Mouse (Mus musculus): ENCODE data around the gene 1110002E22Rik. TPM values are rescaled to one million over a fixed set of nuclear protein-coding genes. Genes with fewer than 3 reads are reported as not detected.

1110002E22Rik gene
- polyA plus RNA-seq, 1 experiment from 2014 or later = 1.9 TPM

- Histone ChIP-seq H3K36me3 (no peaks in the 10 kb centered on the region), H3K9ac (no peak overlapping the region), H3K9me3 (replicated peaks) (no peaks in the 10 kb centered on the region), H3K4me1 (peaks cover 3% of the 10 kb centered on the region; the same call in 1 of the 2 replicates), H3K27ac (replicated peaks) (no peak overlapping the region), H3K4me2 (replicated peaks) (no peak overlapping the region), H3K4me3 (replicated peaks) (no peak overlapping the region), H3K27me3 (no peaks in the 10 kb centered on the region)
- WGBS = 67% methylated on average over 7 of the region's 7 CpGs
- ATAC-seq (ENCODE audit: insufficient number of reproducible peaks, low FRiP score, low TSS enrichment, low read depth) = no peak; the same call in 1 of the 2 replicates
These were observed 21.5 kb upstream of the 1110002E22Rik start for GRCm38 (mm10) chr3:138043316-138043715.

- ATAC-seq (ENCODE audit: insufficient number of reproducible peaks, low FRiP score, low TSS enrichment, low read depth) = no peak
These were observed 15.3 kb upstream of the 1110002E22Rik start for GRCm38 (mm10) chr3:138049555-138049954.

GRCm38 (mm10) chr3:138050772-138051171, 14.1 kb upstream of the 1110002E22Rik start:
- Histone ChIP-seq H3K4me1 (peaks cover 12% of the 10 kb centered on the region), H3K9ac (no peak overlapping the region), H3K4me3 (replicated peaks) (no peak overlapping the region), H3K27ac (replicated peaks) (no peak overlapping the region), H3K9me3 (replicated peaks) (no peaks in the 10 kb centered on the region), H3K36me3 (no peaks in the 10 kb centered on the region), H3K4me2 (replicated peaks) (no peak overlapping the region), H3K27me3 (no peaks in the 10 kb centered on the region)
- no peak for ATAC-seq (ENCODE audit: insufficient number of reproducible peaks, low FRiP score, low TSS enrichment, low read depth)
- 80% methylated on average over 11 of the region's 11 CpGs for WGBS

More at GRCm38 (mm10) chr3:138049555-138049954, 15.3 kb upstream of the 1110002E22Rik start:
- no peak overlapping the region for H3K9ac ChIP-seq
- no peak overlapping the region for H3K4me2 ChIP-seq (replicated peaks)
- peaks cover 12% of the 10 kb centered on the region for H3K4me1 ChIP-seq
- H3K27ac ChIP-seq (replicated peaks) = no peak overlapping the region
- WGBS = 62% methylated on average over 6 of the region's 6 CpGs
- no peaks in the 10 kb centered on the region for H3K9me3 ChIP-seq (replicated peaks)
- no peaks in the 10 kb centered on the region for H3K36me3 ChIP-seq
- H3K27me3 ChIP-seq = no peaks in the 10 kb centered on the region
- H3K4me3 ChIP-seq (replicated peaks) = no peak overlapping the region

- no peaks in the 10 kb centered on the region for H3K27me3 ChIP-seq
- ATAC-seq (ENCODE audit: insufficient number of reproducible peaks, low FRiP score, low TSS enrichment, low read depth) = no peak
- 56% methylated on average over 3 of the region's 3 CpGs for WGBS
These were observed 13.4 kb upstream of the 1110002E22Rik start for GRCm38 (mm10) chr3:138051431-138051830.

GRCm38 (mm10) chr3:138053969-138054368, 10.9 kb upstream of the 1110002E22Rik start:
- ATAC-seq (ENCODE audit: insufficient number of reproducible peaks, low FRiP score, low TSS enrichment, low read depth) = peak; percentile 80; the same call in 1 of the 2 replicates
- WGBS = 7% methylated on average over 4 of the region's 4 CpGs
- Histone ChIP-seq H3K4me3 (replicated peaks) (no peak overlapping the region), H3K4me1 (peaks cover 24% of the 10 kb centered on the region), H3K4me2 (replicated peaks) (no peak overlapping the region), H3K9ac (no peak overlapping the region), H3K27ac (replicated peaks) (peak overlapping the region; percentile 79), H3K36me3 (no peaks in the 10 kb centered on the region), H3K27me3 (no peaks in the 10 kb centered on the region), H3K9me3 (replicated peaks) (no peaks in the 10 kb centered on the region)

More at GRCm38 (mm10) chr3:138051431-138051830, 13.4 kb upstream of the 1110002E22Rik start:
- H3K4me3 ChIP-seq (replicated peaks) = no peak overlapping the region
- H3K9ac ChIP-seq = no peak overlapping the region
- no peaks in the 10 kb centered on the region for H3K36me3 ChIP-seq
- no peak overlapping the region for H3K27ac ChIP-seq (replicated peaks)
- H3K9me3 ChIP-seq (replicated peaks) = no peaks in the 10 kb centered on the region
- H3K4me1 ChIP-seq = peaks cover 12% of the 10 kb centered on the region
- no peak overlapping the region for H3K4me2 ChIP-seq (replicated peaks)

GRCm38 (mm10) chr3:138056976-138057375, 7.9 kb upstream of the 1110002E22Rik start:
- Histone ChIP-seq H3K4me2 (replicated peaks) (no peak overlapping the region), H3K4me3 (replicated peaks) (no peak overlapping the region), H3K36me3 (no peaks in the 10 kb centered on the region), H3K4me1 (peaks cover 26% of the 10 kb centered on the region), H3K27me3 (no peaks in the 10 kb centered on the region), H3K9ac (no peak overlapping the region), H3K27ac (replicated peaks) (0 out of 2 replicates have a peak overlapping the region, but pooled peaks have one; percentile 52), H3K9me3 (replicated peaks) (no peaks in the 10 kb centered on the region)
- 59% methylated on average over 7 of the region's 7 CpGs for WGBS
- no peak for ATAC-seq (ENCODE audit: insufficient number of reproducible peaks, low FRiP score, low TSS enrichment, low read depth)

- no peak for ATAC-seq (ENCODE audit: insufficient number of reproducible peaks, low FRiP score, low TSS enrichment, low read depth)
- H3K9me3 ChIP-seq (replicated peaks) = no peaks in the 10 kb centered on the region
- 29% methylated on average over 4 of the region's 4 CpGs for WGBS
- H3K4me2 ChIP-seq (replicated peaks) = no peak overlapping the region
- no peaks in the 10 kb centered on the region for H3K36me3 ChIP-seq
- H3K27ac ChIP-seq (replicated peaks) = no peak overlapping the region; the same call in 1 of the 2 replicates
- no peak overlapping the region for H3K9ac ChIP-seq
- no peak overlapping the region for H3K4me3 ChIP-seq (replicated peaks)
- H3K27me3 ChIP-seq = no peaks in the 10 kb centered on the region
- H3K4me1 ChIP-seq = peaks cover 32% of the 10 kb centered on the region
These were observed 6.6 kb upstream of the 1110002E22Rik start for GRCm38 (mm10) chr3:138058226-138058625.

- Histone ChIP-seq H3K27ac (replicated peaks) (no peak overlapping the region), H3K9me3 (replicated peaks) (no peaks in the 10 kb centered on the region), H3K4me1 (peaks cover 40% of the 10 kb centered on the region), H3K27me3 (no peaks in the 10 kb centered on the region), H3K36me3 (no peaks in the 10 kb centered on the region), H3K9ac (no peak overlapping the region), H3K4me3 (replicated peaks) (no peak overlapping the region), H3K4me2 (replicated peaks) (no peak overlapping the region)
- no peak for ATAC-seq (ENCODE audit: insufficient number of reproducible peaks, low FRiP score, low TSS enrichment, low read depth)
- WGBS = 90% methylated on average over 7 of the region's 7 CpGs
These were observed 4.4 kb upstream of the 1110002E22Rik start for GRCm38 (mm10) chr3:138060429-138060828.

GRCm38 (mm10) chr3:138061205-138061911, 3.5 kb upstream of the 1110002E22Rik start:
- no peaks in the 10 kb centered on the region for H3K27me3 ChIP-seq
- ATAC-seq (ENCODE audit: insufficient number of reproducible peaks, low FRiP score, low TSS enrichment, low read depth) = no peak
- no peaks in the 10 kb centered on the region for H3K9me3 ChIP-seq (replicated peaks)
- H3K9ac ChIP-seq = no peak overlapping the region
- 81% methylated on average over 9 of the region's 9 CpGs for WGBS
- H3K4me2 ChIP-seq (replicated peaks) = no peak overlapping the region
- H3K27ac ChIP-seq (replicated peaks) = no peak overlapping the region
- H3K36me3 ChIP-seq = no peaks in the 10 kb centered on the region
- H3K4me3 ChIP-seq (replicated peaks) = no peak overlapping the region
- H3K4me1 ChIP-seq = peaks cover 50% of the 10 kb centered on the region

- Histone ChIP-seq H3K4me2 (replicated peaks) (no peak overlapping the region), H3K9ac (no peak overlapping the region), H3K9me3 (replicated peaks) (no peaks in the 10 kb centered on the region), H3K36me3 (no peaks in the 10 kb centered on the region), H3K27me3 (no peaks in the 10 kb centered on the region), H3K4me3 (replicated peaks) (no peak overlapping the region), H3K27ac (replicated peaks) (0 out of 2 replicates have a peak overlapping the region, but pooled peaks have one; percentile 83), H3K4me1 (peaks cover 42% of the 10 kb centered on the region)
- WGBS = 68% methylated on average over 4 of the region's 4 CpGs
- no peak for ATAC-seq (ENCODE audit: insufficient number of reproducible peaks, low FRiP score, low TSS enrichment, low read depth)
These were observed 2.2 kb upstream of the 1110002E22Rik start for GRCm38 (mm10) chr3:138062673-138063072.

GRCm38 (mm10) chr3:138063731-138064329, 1.0 kb upstream of the 1110002E22Rik start:
- Histone ChIP-seq H3K4me1 (peaks cover 39% of the 10 kb centered on the region), H3K27ac (replicated peaks) (peak overlapping the region; percentile 83), H3K4me3 (replicated peaks) (no peak overlapping the region), H3K9ac (no peak overlapping the region), H3K36me3 (no peaks in the 10 kb centered on the region), H3K4me2 (replicated peaks) (no peak overlapping the region), H3K9me3 (replicated peaks) (no peaks in the 10 kb centered on the region), H3K27me3 (no peaks in the 10 kb centered on the region)
- peak; percentile 68 for ATAC-seq (ENCODE audit: insufficient number of reproducible peaks, low FRiP score, low TSS enrichment, low read depth)
- 31% methylated on average over 14 of the region's 14 CpGs for WGBS
